Mouse (Mus musculus) kidney, adult 2 months (tissue): Measurements from ENCODE around the gene Brd4.

ENCODE experiments used
- CTCF ChIP-seq: fragments of 200-500 bp; conservative IDR thresholded peaks from 2 replicates; pipeline ENCODE4 v1.5.1; 2011; ENCODE audit warnings: low read depth, mild to moderate bottlenecking, control low read depth, low read length, moderate library complexity, mixed read lengths; ENCODE audit not compliant: insufficient read depth, insufficient read length
- POLR2A ChIP-seq: fragments of 200-500 bp; IDR thresholded peaks from one replicate; pipeline ENCODE4 v1.6.1; 2011; ENCODE audit warnings: low read depth, low read length, control low read depth

DNA sequence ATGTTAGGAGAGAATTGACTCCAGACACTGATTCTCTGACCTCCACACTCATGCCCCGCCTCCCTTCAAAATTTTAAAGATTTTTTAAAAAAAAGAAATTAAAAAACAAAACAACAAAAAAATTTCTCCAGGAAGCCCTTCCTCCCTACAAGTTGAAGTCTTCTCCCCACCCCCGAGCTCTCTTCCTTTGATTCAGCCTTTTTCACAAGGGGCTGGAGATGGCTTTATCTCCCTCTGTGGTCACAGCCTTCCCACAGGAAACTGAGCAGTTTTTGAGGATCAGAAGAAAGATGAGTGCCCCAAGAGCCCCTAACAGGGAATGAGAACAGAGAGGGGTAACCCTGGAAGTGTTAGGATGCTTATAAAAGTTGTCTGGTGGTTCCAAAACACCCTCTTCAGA is 112.0 kb downstream of the Brd4 start:
- TF ChIP-seq POLR2A (no peak), CTCF (no peak)
